Mouse (Mus musculus): ENCODE measurements around the gene Vmn1r188. TPM values are rescaled to one million over a fixed set of nuclear protein-coding genes. Genes with fewer than 3 reads are reported as not detected.
"Not testable (repeated sequence)": the region's sequence is repeated elsewhere in the genome, so short reads cannot be mapped to it uniquely, and the experiment has no call there.

Vmn1r188 gene
- polyA plus RNA-seq, 1 experiment from 2014 or later: not detected

DNA sequence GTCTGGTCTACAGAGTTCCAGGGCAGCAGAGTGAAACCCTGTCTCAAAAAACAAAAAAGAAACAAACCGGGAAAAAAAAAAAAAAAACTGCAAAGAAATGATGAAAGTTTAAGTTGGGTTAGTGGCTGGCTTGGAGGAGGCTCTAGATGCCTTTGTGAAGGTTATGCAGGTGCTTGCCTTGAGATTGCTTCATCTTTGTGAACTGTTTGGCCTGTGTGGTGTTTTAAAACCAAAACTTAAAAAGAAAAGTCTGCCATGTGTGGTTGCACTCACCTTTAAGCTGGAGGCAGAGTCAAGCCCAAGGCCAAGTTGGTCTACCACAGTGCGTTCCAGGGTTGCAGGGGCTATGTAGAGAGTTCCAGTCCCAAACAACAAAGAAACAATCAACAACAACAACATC, 35.2 kb upstream of the Vmn1r188 start:
- DNase-seq (ENCODE audit: low spot score, missing footprints) (peak; percentile 72), ATAC-seq (ENCODE audit: low FRiP score) (no peak)
- no peak overlapping the region for H3K4me3 ChIP-seq (ENCODE audit: low read depth, low read length)
- H3K27ac ChIP-seq (ENCODE audit: low read depth, low read length): no peak overlapping the region
- 0 out of 2 replicates have a peak, but pooled peaks cover 3% of the 10 kb centered on the region for H3K4me1 ChIP-seq (ENCODE audit: control insufficient read depth, insufficient read depth, low read length)
- H3K27me3 ChIP-seq (ENCODE audit: control insufficient read depth, insufficient read depth, low read length): no peaks in the 10 kb centered on the region
- H3K9me3 ChIP-seq (ENCODE audit: control insufficient read depth, low read length): no peaks in the 10 kb centered on the region
- H3K9ac ChIP-seq (ENCODE audit: low read length): no peak overlapping the region
- H3K4me2 ChIP-seq: no peak overlapping the region
- no peaks in the 10 kb centered on the region for H3K36me3 ChIP-seq (ENCODE audit: control insufficient read depth, insufficient read depth, low read length)
- 69% methylated on average over 2 of the region's 2 CpGs for WGBS

DNA sequence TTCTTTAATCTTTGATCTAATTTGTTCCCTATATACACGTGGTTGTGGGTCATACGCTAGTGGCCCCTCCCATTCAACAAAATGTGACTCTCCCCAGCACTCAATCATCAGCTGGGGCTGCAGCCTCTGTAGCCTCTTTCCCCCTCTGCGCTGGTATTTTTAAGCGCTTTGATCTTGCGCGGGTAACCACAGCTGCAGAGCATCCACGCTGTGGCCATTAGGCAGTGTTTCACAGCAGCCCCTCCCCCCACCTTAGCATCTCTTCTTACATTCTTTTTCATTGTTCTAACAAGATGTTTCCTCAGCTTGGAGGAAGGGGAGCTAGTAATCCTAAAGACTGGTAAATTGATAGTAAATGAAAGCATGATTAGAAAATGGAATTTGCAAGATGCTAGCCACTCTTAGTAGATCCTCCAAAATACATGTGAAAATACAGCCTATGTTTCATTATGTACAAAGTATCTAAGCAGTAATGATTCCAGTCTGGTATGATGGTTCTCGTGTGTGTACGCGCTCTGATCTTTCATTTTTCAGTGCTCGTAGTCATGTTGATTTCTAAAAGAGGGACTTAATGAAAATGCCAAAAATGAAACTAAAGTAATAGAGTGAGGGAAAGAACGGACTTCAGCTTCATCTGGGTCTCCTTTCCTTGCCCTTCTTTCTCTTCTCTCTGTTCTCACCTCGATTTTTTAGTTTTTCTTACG, 34.4 kb upstream of the Vmn1r188 start:
- Histone ChIP-seq H3K9ac (ENCODE audit: low read length) (peak overlapping the region; percentile 10; the same call in 1 of the 2 replicates), H3K9me3 (ENCODE audit: control insufficient read depth, low read length) (no peaks in the 10 kb centered on the region), H3K4me1 (ENCODE audit: control insufficient read depth, insufficient read depth, low read length) (0 out of 2 replicates have a peak, but pooled peaks cover 3% of the 10 kb centered on the region), H3K4me3 (ENCODE audit: low read depth, low read length) (peak overlapping the region; percentile 44), H3K4me2 (peak overlapping the region; percentile 52), H3K27me3 (ENCODE audit: control insufficient read depth, insufficient read depth, low read length) (no peaks in the 10 kb centered on the region), H3K36me3 (ENCODE audit: control insufficient read depth, insufficient read depth, low read length) (no peaks in the 10 kb centered on the region), H3K27ac (ENCODE audit: low read depth, low read length) (peak overlapping the region; percentile 52)
- 1% methylated on average over 14 of the region's 14 CpGs for WGBS
- ATAC-seq (ENCODE audit: low FRiP score) (peak; percentile 63), DNase-seq (ENCODE audit: low spot score, missing footprints) (peak; percentile 97)

- Histone ChIP-seq H3K9me3 (ENCODE audit: control insufficient read depth, low read length) (no peaks in the 10 kb centered on the region), H3K4me3 (ENCODE audit: low read depth, low read length) (peak overlapping the region; percentile 44), H3K27ac (ENCODE audit: low read depth, low read length) (peak overlapping the region; percentile 69), H3K4me1 (ENCODE audit: control insufficient read depth, insufficient read depth, low read length) (0 out of 2 replicates have a peak, but pooled peaks cover 3% of the 10 kb centered on the region), H3K27me3 (ENCODE audit: control insufficient read depth, insufficient read depth, low read length) (no peaks in the 10 kb centered on the region), H3K36me3 (ENCODE audit: control insufficient read depth, insufficient read depth, low read length) (no peaks in the 10 kb centered on the region), H3K4me2 (peak overlapping the region; percentile 52), H3K9ac (ENCODE audit: low read length) (peak overlapping the region; percentile 61)
- under 1% methylated on average over 52 of the region's 52 CpGs for WGBS
- DNase-seq (ENCODE audit: low spot score, missing footprints) (peak; percentile 99), ATAC-seq (ENCODE audit: low FRiP score) (peak; percentile 96)
Observed at GRCm38 (mm10) chr13:22050591-22051522, 33.4 kb upstream of the Vmn1r188 start.

- H3K9me3 ChIP-seq (ENCODE audit: control insufficient read depth, low read length): no peaks in the 10 kb centered on the region
- H3K4me2 ChIP-seq: peak overlapping the region; percentile 52
- no peaks in the 10 kb centered on the region for H3K27me3 ChIP-seq (ENCODE audit: control insufficient read depth, insufficient read depth, low read length)
- 12% methylated on average over 5 of the region's 5 CpGs for WGBS
- H3K36me3 ChIP-seq (ENCODE audit: control insufficient read depth, insufficient read depth, low read length): no peaks in the 10 kb centered on the region
- H3K27ac ChIP-seq (ENCODE audit: low read depth, low read length): peak overlapping the region; percentile 69; the same call in 1 of the 2 replicates
- H3K9ac ChIP-seq (ENCODE audit: low read length): peak overlapping the region; percentile 61
- no peak for DNase-seq (ENCODE audit: low spot score, missing footprints)
- H3K4me3 ChIP-seq (ENCODE audit: low read depth, low read length): peak overlapping the region; percentile 44
- 0 out of 2 replicates have a peak, but pooled peaks cover 3% of the 10 kb centered on the region for H3K4me1 ChIP-seq (ENCODE audit: control insufficient read depth, insufficient read depth, low read length)
- ATAC-seq (ENCODE audit: low FRiP score): no peak
Observed at GRCm38 (mm10) chr13:22051523-22051859, 32.7 kb upstream of the Vmn1r188 start.

DNA sequence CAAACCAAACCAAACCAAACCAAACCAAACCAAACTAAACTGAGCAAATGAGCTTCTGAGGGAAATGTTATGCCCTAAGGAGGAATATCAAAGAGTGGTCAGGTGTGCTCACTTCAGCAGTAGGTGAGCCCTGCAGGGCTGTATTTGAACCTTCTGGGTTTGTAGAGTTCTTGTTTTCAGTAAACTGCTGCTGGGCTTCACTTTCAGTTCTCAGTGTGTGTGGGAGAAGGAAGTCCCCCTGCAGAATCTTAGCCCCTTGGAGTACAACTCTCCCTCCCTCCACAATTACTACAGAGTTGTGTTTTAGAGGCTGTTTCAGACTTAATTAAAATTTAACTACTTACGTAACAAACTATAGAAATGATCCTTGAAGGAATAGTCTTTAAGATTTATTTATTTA, 30.5 kb upstream of the Vmn1r188 start:
- 91% methylated on average over 1 of the region's 1 CpGs for WGBS
- H3K36me3 ChIP-seq (ENCODE audit: control insufficient read depth, insufficient read depth, low read length): no peaks in the 10 kb centered on the region
- ATAC-seq (ENCODE audit: low FRiP score): no peak

DNA sequence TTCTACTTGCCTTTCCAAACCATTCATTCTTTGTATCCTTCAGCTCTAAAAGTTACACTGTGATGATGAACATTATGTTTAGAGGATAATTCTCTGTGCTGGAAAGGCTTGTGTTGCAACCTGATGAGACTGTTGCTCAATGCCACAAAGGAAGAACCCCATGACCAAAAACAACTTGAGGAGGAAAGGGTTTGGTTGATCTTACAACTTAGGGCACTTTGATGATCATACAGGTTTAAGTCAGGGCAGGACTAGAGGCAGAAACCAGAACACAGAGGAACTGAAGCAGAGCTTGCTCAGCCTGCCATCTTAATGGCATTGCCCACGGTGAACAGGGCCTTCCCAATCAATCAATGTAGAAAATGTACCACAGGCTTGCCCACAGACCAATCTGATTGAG, 22.8 kb upstream of the Vmn1r188 start:
- Histone ChIP-seq H3K4me2 (no peak overlapping the region), H3K4me1 (ENCODE audit: control insufficient read depth, insufficient read depth, low read length) (no peaks in the 10 kb centered on the region), H3K9me3 (ENCODE audit: control insufficient read depth, low read length) (no peaks in the 10 kb centered on the region), H3K36me3 (ENCODE audit: control insufficient read depth, insufficient read depth, low read length) (no peaks in the 10 kb centered on the region), H3K27ac (ENCODE audit: low read depth, low read length) (no peak overlapping the region), H3K27me3 (ENCODE audit: control insufficient read depth, insufficient read depth, low read length) (no peaks in the 10 kb centered on the region), H3K9ac (ENCODE audit: low read length) (no peak overlapping the region), H3K4me3 (ENCODE audit: low read depth, low read length) (no peak overlapping the region)
- 84% methylated on average over 1 of the region's 1 CpGs for WGBS
- DNase-seq (ENCODE audit: low spot score, missing footprints) (no peak), ATAC-seq (ENCODE audit: low FRiP score) (no peak)

More for the DNA sequence above, 30.5 kb upstream of the Vmn1r188 start:
- DNase-seq (ENCODE audit: low spot score, missing footprints): peak; percentile 12
- Histone ChIP-seq H3K27me3 (ENCODE audit: control insufficient read depth, insufficient read depth, low read length) (no peaks in the 10 kb centered on the region), H3K9me3 (ENCODE audit: control insufficient read depth, low read length) (no peaks in the 10 kb centered on the region), H3K4me2 (no peak overlapping the region), H3K4me3 (ENCODE audit: low read depth, low read length) (no peak overlapping the region), H3K4me1 (ENCODE audit: control insufficient read depth, insufficient read depth, low read length) (0 out of 2 replicates have a peak, but pooled peaks cover 3% of the 10 kb centered on the region), H3K9ac (ENCODE audit: low read length) (no peak overlapping the region), H3K27ac (ENCODE audit: low read depth, low read length) (no peak overlapping the region)

DNA sequence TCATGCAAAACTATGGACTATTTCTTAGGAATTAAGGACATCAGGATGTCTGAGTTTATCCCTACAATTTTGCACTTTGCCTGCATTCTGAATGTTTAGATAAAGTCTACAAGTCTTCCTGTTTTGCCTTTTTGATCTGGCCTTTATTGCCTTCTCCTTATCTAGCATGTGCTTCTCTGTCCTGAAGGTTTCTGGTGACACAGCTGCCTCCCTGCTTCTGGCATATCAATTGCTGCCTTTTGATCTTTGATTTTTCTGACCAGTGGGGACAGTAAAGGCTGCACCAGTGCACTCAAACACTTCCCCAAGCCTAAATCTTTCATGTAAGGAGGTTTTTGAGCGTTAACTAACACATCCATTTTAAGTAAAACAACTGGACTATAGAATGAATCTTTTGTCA, 20.8 kb upstream of the Vmn1r188 start:
- Histone ChIP-seq H3K4me1 (ENCODE audit: control insufficient read depth, insufficient read depth, low read length) (no peaks in the 10 kb centered on the region), H3K27ac (ENCODE audit: low read depth, low read length) (no peak overlapping the region), H3K4me3 (ENCODE audit: low read depth, low read length) (no peak overlapping the region), H3K27me3 (ENCODE audit: control insufficient read depth, insufficient read depth, low read length) (no peaks in the 10 kb centered on the region), H3K9ac (ENCODE audit: low read length) (no peak overlapping the region), H3K9me3 (ENCODE audit: control insufficient read depth, low read length) (no peaks in the 10 kb centered on the region), H3K4me2 (no peak overlapping the region), H3K36me3 (ENCODE audit: control insufficient read depth, insufficient read depth, low read length) (no peaks in the 10 kb centered on the region)
- ATAC-seq (ENCODE audit: low FRiP score) (no peak), DNase-seq (ENCODE audit: low spot score, missing footprints) (no peak)
- 77% methylated on average over 1 of the region's 1 CpGs for WGBS

- not testable (repeated sequence) for ATAC-seq (ENCODE audit: low FRiP score); H3K9me3 ChIP-seq (ENCODE audit: control insufficient read depth, low read length); H3K27me3 ChIP-seq (ENCODE audit: control insufficient read depth, insufficient read depth, low read length); H3K27ac ChIP-seq (ENCODE audit: low read depth, low read length); DNase-seq (ENCODE audit: low spot score, missing footprints); H3K4me3 ChIP-seq (ENCODE audit: low read depth, low read length); H3K36me3 ChIP-seq (ENCODE audit: control insufficient read depth, insufficient read depth, low read length); H3K4me1 ChIP-seq (ENCODE audit: control insufficient read depth, insufficient read depth, low read length); H3K9ac ChIP-seq (ENCODE audit: low read length); H3K4me2 ChIP-seq
- WGBS: 90% methylated on average over 1 of the region's 2 CpGs
Observed at GRCm38 (mm10) chr13:22105724-22106123, 21.5 kb downstream of the Vmn1r188 start, which contains the start of gene Vmn1r189. TSS of gene Vmn1r189 (minus strand) at chr13:22105824.
